Mouse (Mus musculus): ENCODE measurements around the gene Enpep.

The Enpep gene

DNA sequence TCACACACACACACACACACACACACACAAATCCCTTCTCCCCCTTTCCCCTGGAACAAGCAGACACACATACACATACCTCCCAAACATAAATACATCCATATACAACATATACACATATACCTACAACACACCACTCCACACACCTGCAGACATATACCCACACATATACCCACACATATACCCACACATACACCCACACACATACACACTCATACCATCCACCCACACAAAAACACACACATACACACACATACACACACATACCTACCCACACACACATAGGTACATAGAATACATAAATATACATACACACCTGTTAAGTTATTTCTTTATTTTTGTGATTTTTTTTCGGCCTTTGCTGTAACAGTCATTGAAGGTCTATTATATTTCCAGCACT is 94.5 kb downstream of the Enpep start:
- no peak for DNase-seq

DNA sequence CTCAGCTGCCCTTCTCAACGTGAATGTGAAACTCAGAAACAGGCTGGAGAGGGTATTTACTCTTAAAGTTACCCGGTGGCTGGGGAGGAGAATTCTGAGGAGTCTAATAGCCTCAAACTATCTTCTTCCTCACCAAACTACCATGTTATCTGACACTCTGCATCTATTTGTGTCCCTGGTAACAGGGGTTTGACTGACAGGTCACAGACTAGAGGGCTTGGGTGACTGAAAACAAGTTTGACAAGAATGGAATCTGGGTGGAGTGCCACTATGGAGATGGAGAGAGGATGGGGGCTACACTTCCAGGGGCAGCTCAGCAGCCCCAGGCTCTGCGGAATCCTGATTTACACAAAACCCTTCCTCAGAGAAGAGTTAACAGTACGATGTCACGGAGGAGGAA is 105.2 kb downstream of the Enpep start:
- DNase-seq: no peak

DNA sequence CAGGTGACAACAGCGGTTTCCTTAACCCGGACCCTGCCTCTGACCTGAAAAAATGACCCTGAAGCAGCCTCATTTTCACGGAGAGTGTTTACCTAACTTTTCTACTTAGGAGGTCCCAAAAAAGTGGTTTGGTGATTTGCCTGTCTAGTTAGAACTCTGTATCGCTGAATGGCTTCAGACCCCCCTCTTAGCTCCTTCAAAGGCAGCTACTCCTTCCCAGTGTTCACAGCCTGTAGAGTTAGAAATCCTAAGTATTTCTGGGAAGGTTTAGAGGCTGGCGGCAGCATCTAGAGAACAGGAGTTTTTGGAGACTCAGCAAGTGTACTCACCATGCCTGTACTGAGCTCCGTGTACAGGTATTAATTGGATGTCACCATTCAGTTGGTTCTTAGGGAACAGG is 105.8 kb downstream of the Enpep start:
- DNase-seq: no peak

DNA sequence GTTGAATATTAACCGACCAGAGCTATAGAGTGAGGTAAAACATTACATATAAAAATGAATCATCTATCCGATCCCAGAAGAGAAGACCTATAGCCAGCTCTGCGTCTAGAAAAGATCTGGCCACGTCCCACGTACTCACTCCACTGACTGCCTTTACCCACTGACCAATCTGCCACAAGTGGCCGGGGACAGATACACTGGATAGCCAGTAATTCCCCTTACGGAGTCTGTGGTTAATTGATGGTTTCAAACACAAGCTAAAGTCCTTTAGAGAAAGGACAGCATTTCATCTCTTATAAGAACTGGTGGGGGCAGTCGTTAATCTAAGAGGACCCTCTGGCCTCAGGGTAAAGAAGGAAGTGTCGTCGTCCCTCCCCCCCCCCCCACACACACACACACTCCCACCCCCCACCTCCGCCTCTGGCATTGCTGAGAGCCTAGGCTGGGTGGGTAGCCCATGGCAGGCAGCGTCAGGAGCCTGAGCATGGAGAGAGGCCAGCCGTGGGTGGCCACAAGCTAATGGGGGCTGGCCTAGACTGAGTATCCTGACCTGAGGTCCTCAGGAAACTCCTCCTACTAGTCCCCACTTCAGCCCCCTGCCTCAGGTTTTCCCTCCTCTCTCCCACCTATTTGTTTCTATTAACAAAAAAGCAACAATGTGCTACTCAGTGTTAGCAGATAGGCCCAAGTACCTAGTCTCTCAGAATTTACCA is 106.8 kb downstream of the Enpep start:
- DNase-seq: no peak

DNA sequence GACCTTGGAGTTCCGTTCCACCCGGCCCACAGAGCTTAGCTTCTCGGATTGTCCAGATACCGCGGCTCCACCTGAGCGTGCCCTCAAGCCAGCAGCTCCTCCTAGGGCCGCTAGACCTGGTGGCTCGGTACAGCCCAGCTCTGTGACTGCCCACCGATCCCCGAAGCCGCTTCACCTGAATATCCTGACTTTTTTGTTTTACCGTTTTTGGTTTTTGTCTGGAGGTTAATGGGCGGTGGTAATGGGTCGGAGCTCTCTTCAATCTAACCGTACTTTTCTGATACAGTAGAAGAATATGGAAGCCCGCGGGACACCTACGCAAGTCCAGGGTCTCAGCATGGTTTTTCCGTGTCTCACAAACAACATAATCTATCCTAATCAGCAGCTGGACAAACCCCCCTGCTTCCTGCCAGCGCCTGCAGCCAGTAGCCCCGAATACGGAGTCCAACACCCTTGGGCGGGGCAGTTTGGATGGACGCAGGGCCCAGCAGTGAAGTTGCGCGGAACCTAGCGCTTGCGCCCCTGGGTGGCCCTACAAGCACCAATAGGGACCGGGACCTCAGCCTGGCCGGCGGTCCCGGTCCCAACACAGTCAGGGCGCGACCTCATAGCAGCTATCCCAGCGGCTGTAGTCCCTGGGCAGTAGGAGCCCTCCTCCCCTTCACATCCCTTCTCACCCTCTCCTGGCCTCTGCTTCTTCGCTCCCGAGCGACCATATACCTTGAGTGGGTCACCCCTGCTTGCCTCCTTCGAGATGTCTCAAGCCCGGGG is 107.5 kb downstream of the Enpep start:
- peak; percentile 66 for DNase-seq

DNA sequence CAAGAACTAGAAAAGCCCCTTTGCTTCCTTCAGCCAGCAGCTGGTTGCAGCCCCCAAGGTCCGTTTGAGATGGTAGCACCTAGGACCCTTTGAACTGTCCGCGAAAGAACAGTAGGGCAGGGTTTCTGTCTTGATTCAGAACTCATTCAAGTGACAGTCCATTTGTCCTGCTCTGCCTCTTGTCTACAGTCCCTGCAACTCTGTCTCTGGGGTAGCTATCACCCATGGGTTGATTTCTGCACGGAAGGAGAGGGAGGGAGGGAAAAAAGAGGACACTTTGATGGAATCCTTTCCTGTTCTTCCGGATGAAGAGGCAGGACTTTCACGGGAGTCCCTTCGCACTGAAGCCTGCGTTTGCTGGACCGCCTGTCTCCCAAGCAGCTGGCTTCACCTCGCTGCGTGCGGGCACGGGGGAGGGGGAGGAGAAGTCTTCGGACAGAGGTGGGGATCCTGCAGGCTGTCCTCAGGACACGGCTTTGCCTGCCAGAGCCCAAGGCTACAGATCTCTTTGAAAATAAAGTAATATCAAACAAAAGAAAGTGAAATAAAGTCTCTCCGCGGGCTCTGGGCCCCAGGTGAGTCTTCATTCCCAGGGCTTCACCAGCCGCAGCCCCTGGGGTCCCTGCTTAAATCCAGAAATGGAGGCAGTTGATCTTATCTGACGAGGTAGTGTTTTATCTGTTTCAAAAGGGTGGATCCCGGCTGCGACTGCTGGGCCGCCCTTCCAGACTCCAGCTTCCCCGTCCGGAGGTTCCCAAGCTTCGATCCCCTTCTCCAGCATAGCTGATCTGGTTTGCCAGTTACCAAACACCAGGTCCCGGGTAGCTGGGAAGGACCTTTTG is 108.3 kb downstream of the Enpep start:
- DNase-seq: peak; percentile 53

DNA sequence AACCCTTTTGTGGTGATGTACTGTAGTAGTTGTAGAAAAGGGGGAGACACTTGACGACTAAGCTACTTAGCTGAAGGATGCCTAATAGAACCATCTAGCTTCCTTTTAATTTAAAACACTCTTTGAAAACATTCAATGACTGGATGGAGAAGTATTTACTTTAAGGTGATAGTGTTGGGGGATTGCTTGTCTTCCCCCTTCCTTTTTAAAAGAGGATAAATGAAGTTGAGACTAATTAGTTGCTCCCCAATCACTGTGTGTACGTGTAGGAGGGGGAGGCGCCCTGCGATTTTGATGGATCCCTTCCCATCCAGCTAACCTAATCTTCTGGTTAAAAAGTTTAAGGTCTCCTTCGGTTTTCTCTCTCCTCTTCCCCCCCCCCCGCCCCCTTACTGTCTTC is 109.1 kb downstream of the Enpep start:
- DNase-seq: no peak

DNA sequence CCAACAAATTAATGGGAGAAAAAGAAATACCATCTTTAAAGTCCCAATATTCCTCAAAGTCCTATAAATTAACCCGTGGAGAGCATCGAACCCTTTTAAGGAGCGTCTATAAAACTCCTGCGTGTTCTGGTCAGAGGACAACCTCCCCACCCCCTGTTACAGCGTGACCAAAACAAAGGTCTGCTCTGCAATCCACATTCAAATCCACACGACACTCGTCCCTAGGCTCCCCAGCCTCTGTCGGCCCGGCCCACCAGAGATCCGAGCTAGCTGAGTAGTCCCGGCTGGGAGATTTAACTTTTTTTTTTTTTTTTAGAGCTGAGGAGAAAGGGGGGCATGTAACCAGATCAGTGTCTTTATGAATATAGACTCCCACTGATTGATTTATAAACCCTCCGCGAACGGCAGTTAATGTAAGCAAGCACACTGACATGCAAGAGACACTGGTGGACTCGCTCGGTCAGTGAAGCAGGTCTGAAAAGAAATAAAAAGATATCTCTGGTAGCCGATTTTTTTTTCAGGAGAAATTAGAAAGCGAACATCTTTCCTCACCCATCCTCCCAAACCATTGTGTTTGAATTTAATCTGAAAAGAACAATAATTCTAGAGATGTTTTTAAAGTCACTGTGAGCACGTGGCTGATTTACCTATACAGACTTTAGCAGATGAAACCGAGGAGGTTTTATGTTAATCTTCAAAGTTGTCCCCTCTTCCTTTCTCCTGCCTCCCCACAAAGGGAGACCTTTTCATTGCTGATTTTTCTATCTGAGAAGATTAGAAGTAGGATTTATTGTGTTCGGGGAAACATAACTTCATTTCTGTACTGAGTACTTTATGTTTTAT is 109.9 kb downstream of the Enpep start:
- DNase-seq: no peak

DNA sequence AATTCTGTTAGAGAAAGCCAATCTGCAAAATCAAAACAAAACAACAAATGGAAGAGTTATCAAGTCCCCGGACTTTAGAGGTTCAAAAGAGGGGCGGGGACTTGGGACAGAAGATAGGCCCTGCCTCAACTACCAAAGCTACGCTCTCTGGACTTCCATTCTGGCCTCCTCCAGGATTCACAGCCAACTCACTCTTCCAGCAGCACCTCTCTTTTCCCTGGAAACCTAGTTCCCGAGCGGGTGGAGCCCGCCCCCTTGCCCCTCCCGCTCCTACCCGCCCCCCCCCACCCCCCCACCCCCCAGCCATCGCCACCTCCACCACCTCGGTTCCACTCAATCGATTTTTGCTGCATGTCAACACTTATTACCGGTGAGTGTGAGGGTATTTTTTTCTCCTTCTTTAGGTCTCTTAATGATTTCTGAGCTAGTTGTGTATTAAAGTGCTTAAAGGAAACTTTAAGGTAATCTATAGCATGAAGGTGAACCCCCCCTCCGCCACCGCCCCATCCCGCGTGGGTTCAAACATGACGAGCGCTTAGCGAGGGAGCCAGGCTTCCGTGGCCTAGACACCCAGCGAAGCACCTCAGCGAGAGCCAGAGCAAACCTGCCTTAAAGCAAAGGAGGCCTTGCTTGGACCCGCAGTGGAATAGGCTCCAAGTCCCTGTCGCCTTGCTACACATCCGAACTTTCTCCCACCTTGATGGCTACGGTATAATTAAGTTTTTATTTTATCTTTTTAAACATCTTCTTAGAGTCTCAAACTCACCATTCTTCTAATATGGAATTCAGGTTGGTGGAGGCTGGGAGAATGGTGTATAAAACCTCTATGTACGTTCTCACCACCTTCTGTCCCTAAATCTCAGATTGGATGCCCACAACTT is 110.9 kb downstream of the Enpep start:
- no peak for DNase-seq

DNA sequence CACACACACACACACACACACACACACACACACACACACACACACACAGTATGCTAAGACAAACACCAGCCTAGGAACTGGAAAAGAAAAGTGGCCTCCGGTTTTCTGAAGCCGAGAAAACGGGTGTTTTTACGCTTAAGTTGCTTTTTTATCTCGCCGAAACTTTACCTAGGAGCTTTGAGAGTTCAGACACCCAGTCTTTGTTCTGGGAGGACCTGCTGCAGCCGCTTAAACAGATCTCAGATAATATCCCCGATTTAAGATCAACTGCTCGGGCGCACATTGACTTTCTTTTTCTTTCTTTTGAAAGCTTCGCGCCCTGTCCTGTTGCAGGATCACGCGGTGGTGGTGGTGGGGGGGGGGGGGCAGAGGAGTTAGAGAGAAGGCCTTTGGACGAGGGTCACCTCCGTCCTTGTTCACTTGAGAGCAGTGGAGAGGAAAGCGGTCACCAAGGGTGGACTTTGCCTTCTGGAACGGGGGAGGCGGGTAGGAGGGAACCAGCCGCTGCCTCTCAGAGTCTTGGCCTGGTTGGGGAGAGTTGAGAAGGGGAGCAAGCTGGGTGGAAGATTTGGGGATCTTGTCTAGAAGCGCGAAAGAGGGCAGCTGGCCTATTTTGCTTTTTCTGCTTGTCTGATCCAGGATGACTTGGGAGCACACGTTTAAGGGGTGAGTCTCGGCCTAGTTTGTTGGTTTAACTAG is 111.7 kb downstream of the Enpep start:
- DNase-seq: peak; percentile 74

DNA sequence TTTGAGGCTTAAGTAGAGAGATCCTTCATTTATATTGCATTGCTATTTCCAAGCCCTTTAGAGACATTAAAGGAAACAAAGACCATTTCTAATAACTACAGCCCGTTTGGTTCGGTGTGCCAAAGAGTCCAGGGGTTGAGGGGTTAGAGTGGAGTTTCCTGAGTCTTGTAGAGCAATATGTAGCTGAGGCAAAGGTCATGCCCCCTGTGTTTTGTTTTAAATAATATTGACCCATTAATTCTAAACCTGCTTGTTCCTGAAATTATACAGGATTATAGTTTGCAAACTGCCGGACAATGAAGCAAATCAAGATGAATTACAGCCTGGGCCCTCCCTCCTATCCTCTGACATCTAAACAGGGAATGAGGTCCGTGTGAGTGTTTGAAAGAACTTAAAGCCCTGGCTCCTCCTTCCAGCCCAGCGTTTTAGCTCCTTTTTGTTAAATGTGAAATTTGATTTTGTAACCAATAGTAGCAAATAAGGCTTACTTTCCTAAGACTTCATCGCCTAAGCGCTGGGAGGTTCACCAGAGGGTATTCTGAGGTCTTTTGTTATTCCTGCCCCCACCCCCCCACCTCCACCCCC is 112.3 kb downstream of the Enpep start:
- DNase-seq: no peak

Data from kidney, adult 18-20 months (tissue).